Comparison of ENCODE assay signal across 31 mouse cellular contexts in the genomic region with DNA sequence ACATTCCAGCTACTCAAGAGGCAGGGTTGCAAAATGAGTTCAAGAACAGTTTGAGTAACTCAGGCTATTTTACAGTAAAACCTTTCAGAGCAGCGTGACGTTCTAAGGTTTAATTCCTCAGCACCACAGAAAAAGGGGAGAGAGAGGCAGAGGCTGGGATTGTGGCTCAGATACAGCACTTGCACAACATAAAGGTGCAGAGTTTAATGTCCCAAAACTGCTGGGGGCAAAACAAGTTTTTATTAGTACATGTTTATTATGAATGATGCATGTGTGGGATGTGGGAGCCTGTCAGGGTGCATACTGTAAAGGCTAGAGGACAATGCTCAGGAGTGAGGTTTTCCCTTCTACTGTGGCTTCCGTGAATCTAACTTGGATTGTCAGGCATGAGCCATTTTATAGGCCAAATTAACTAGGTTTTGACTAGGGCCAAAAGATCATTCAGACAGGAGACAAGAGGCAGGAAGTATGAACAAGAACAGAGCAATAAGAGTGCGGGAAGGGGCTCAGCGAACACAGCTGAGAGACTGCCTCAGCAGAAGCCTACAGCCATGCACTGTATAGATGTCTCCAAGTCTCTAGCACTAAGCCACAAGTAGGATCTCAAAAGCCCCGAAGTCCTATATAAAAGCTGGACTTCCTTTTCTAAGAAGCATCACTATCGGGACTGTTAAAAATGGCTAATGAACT. TPM values are rescaled to one million over a fixed set of nuclear protein-coding genes. Genes with fewer than 3 reads are reported as not detected.
DNase-seq lines count a peak whose midpoint lies in the region; ATAC-seq and TF ChIP-seq lines count a peak whose summit lies in the region.
"Had no signal": no experiment of that assay in that cellular context is flagged by ENCODE, and none has a peak within 500 bp of the region (broad histone marks: within the 10 kb centered on the region; RNA-seq: fewer than 3 reads in every experiment).

No protein-coding gene starts in this region.

- no peaks in the 10 kb centered on the region for H3K27me3 ChIP-seq in heart, postnatal 0 days (ENCODE audit: control insufficient read depth, insufficient read depth, low read length)
- H3K27me3 ChIP-seq in heart, embryonic 12.5 days (replicated peaks): no peaks in the 10 kb centered on the region
- H3K27me3 ChIP-seq in hindbrain, embryonic 13.5 days: no peaks in the 10 kb centered on the region
- H3K27me3 ChIP-seq: embryonic facial prominence, embryonic 13.5 days; forebrain, embryonic 13.5 days; heart, embryonic 13.5 days; hindbrain, embryonic 15.5 days; kidney, embryonic 15.5 days; liver, embryonic 12.5 days; midbrain, embryonic 12.5 days; neural tube, embryonic 15.5 days had no signal

- no peak for ATAC-seq in heart, postnatal 0 days (ENCODE audit: insufficient read depth, low read depth)
- ATAC-seq in heart, embryonic 12.5 days (ENCODE audit: insufficient number of reproducible peaks, low FRiP score): no peak
- ATAC-seq in hindbrain, embryonic 13.5 days (ENCODE audit: low FRiP score): no peak
- ATAC-seq: activated CD4-positive, CD25-positive, alpha-beta regulatory T cell, adult 4 months; CD4-positive, CD25-positive, alpha-beta regulatory T cell, adult 4 months; forebrain, embryonic 13.5 days; liver, embryonic 12.5 days; liver, postnatal 0 days had no signal

- peak overlapping the region; percentile 6; the same call in 1 of the 2 replicates for H3K4me2 ChIP-seq in heart, postnatal 0 days (ENCODE audit: low read depth, low read length)
- no peak overlapping the region for H3K4me2 ChIP-seq in heart, embryonic 12.5 days
- no peak overlapping the region for H3K4me2 ChIP-seq in hindbrain, embryonic 13.5 days
- H3K4me2 ChIP-seq: embryonic facial prominence, embryonic 13.5 days; forebrain, embryonic 13.5 days; heart, embryonic 13.5 days; hindbrain, embryonic 15.5 days; kidney, embryonic 15.5 days; liver, embryonic 12.5 days; midbrain, embryonic 12.5 days; neural tube, embryonic 15.5 days had no signal

- TF ChIP-seq CTCF in heart, postnatal 0 days (IDR thresholded peaks at IDR 0.05; ENCODE audit: low read depth): no peak

- peak overlapping the region; percentile 44; the same call in 1 of the 2 replicates for H3K27ac ChIP-seq in heart, postnatal 0 days (ENCODE audit: low read depth)
- H3K27ac ChIP-seq in heart, embryonic 12.5 days (ENCODE audit: poor library complexity, severe bottlenecking): no peak overlapping the region
- no peak overlapping the region for H3K27ac ChIP-seq in hindbrain, embryonic 13.5 days
- H3K27ac ChIP-seq: embryonic facial prominence, embryonic 13.5 days; forebrain, embryonic 13.5 days; heart, embryonic 13.5 days; hindbrain, embryonic 15.5 days; kidney, embryonic 15.5 days; liver, embryonic 12.5 days; midbrain, embryonic 12.5 days; neural tube, embryonic 15.5 days had no signal

- TF ChIP-seq EP300 in heart, postnatal 0 days (IDR thresholded peaks at IDR 0.05; ENCODE audit: low read depth): no peak

- no peak overlapping the region; the same call in 1 of the 2 replicates for H3K4me3 ChIP-seq in heart, postnatal 0 days (ENCODE audit: low read depth, low read length)
- no peak overlapping the region for H3K4me3 ChIP-seq in heart, embryonic 12.5 days
- no peak overlapping the region for H3K4me3 ChIP-seq in hindbrain, embryonic 13.5 days
- H3K4me3 ChIP-seq: embryonic facial prominence, embryonic 13.5 days; forebrain, embryonic 13.5 days; heart, embryonic 13.5 days; hindbrain, embryonic 15.5 days; kidney, embryonic 15.5 days; liver, embryonic 12.5 days; midbrain, embryonic 12.5 days; neural tube, embryonic 15.5 days had no signal

- H3K9ac ChIP-seq in heart, postnatal 0 days (replicated peaks; ENCODE audit: low read depth, low read length): no peak overlapping the region
- H3K9ac ChIP-seq in heart, embryonic 12.5 days: no peak overlapping the region
- H3K9ac ChIP-seq in hindbrain, embryonic 13.5 days: no peak overlapping the region
- H3K9ac ChIP-seq: embryonic facial prominence, embryonic 13.5 days; forebrain, embryonic 13.5 days; heart, embryonic 13.5 days; hindbrain, embryonic 15.5 days; kidney, embryonic 15.5 days; liver, embryonic 12.5 days; liver, postnatal 0 days; midbrain, embryonic 12.5 days; neural tube, embryonic 15.5 days had no signal

- WGBS in heart, postnatal 0 days: 91% methylated on average over 7 of the region's 7 CpGs
- 93% methylated on average over 7 of the region's 7 CpGs for WGBS in heart, embryonic 12.5 days
- WGBS in hindbrain, embryonic 13.5 days: 95% methylated on average over 7 of the region's 7 CpGs

- DNase-seq in heart, postnatal 0 days (ENCODE audit: low spot score): no peak
- peak; percentile 50 for DNase-seq in fat pad, adult 2 months (ENCODE audit: extremely low read depth, low read depth, low spot score)
- DNase-seq in thymus, postnatal 10 days (ENCODE audit: low spot score in 2 of 2): peak; percentile 51 to 58
- no peak for DNase-seq in gastrocnemius, adult 8-10 months (ENCODE audit: low spot score in 2 of 2)
- DNase-seq in ovary, postnatal 36 days (ENCODE audit: low spot score): no peak
- DNase-seq: adrenal gland, adult 2 months; adrenal gland, postnatal 36 days; cerebellum, adult 18-20 months; cerebellum, postnatal 10 days; gastrocnemius, postnatal 14 days; heart, adult 18-20 months; heart, postnatal 4 days; kidney, adult 18-20 months; kidney, postnatal 25 days; left cerebral cortex, postnatal 4 days; liver, postnatal 0 days; lung, postnatal 36 days; right cerebral cortex, postnatal 25 days; spleen, adult 18-20 months had no signal

- no peaks in the 10 kb centered on the region for H3K4me1 ChIP-seq in heart, postnatal 0 days (ENCODE audit: control insufficient read depth, insufficient read depth)
- H3K4me1 ChIP-seq in heart, embryonic 12.5 days (replicated peaks): peaks cover 12% of the 10 kb centered on the region
- peaks cover 11% of the 10 kb centered on the region for H3K4me1 ChIP-seq in hindbrain, embryonic 13.5 days (replicated peaks)

- H3K9me3 ChIP-seq in heart, postnatal 0 days (replicated peaks; ENCODE audit: control insufficient read depth, low read length): no peaks in the 10 kb centered on the region
- H3K9me3 ChIP-seq in heart, embryonic 12.5 days (replicated peaks): no peaks in the 10 kb centered on the region
- no peaks in the 10 kb centered on the region for H3K9me3 ChIP-seq in hindbrain, embryonic 13.5 days
- H3K9me3 ChIP-seq: embryonic facial prominence, embryonic 13.5 days; forebrain, embryonic 13.5 days; heart, embryonic 13.5 days; hindbrain, embryonic 15.5 days; kidney, embryonic 15.5 days; liver, embryonic 12.5 days; midbrain, embryonic 12.5 days; neural tube, embryonic 15.5 days had no signal

- 0 out of 2 replicates have a peak, but pooled peaks cover 3% of the 10 kb centered on the region for H3K36me3 ChIP-seq in heart, postnatal 0 days (replicated peaks; ENCODE audit: control insufficient read depth, insufficient read depth, low read length)
- H3K36me3 ChIP-seq in heart, embryonic 12.5 days: 0 out of 2 replicates have a peak, but pooled peaks cover 2% of the 10 kb centered on the region
- peaks cover 4% of the 10 kb centered on the region; the same call in 1 of the 2 replicates for H3K36me3 ChIP-seq in hindbrain, embryonic 13.5 days

RNA-seq across cellular contexts. Expression of a gene that starts 3.6 kb away (rescaled TPM):
- 9.7 and 14.0 TPM in 2 replicates for total RNA-seq in heart, postnatal 0 days (2014; rRNA removed; ENCODE audit: low replicate concordance)
- 7.4 and 8.8 TPM in 2 replicates for polyA plus RNA-seq in heart, postnatal 0 days (2015; fragmentation: Nextera tagmentation; extraction: Ambion mirVana)
- 15.0 and 20.7 TPM in 2 replicates for polyA plus RNA-seq in heart, embryonic 12.5 days (2016; fragmentation: Nextera tagmentation; extraction: Ambion mirVana)
- polyA plus RNA-seq in hindbrain, embryonic 13.5 days (2015; fragmentation: Nextera tagmentation; extraction: Ambion mirVana): 19.8 and 21.5 TPM in 2 replicates
- 10 to 100 TPM in 3 of 4 experiments, 1 to 10 TPM in 1; 8.4 to 13.6 (median 11.3) TPM for total RNA-seq in gastrocnemius, adult 8-10 months (2022)

Comparison
In these comparisons a context has a peak if more than half of its experiments do, and no peak if none do; other contexts are left out.
1. DNase-seq: peak in fat pad, adult 2 months (single experiment) and thymus, postnatal 10 days (2 of 2); none in heart, postnatal 0 days (single experiment), gastrocnemius, adult 8-10 months (0 of 2) and ovary, postnatal 36 days (single experiment).